Mouse (Mus musculus): ENCODE results near the gene Gadl1.
A peak's percentile ranks its signal among the peaks of the same experiment; 100 is the strongest.

- TF ChIP-seq CTCF (IDR thresholded peaks at IDR 0.05; ENCODE audit: borderline replicate concordance, extremely low read depth, insufficient read depth, insufficient read length) = peak; percentile 58; the same call in 1 of the 2 replicates
- no peak for TF ChIP-seq POLR2A (IDR thresholded peaks at IDR 0.05; ENCODE audit: borderline replicate concordance, extremely low read depth, insufficient read depth, insufficient read length, poor library complexity, severe bottlenecking)
These were observed 151.4 kb downstream of the Gadl1 start for GRCm38 (mm10) chr9:116060691-116061090.

All from brain, embryonic 14.5 days (tissue).